Mouse (Mus musculus) urinary bladder, postnatal 25 days (tissue): Measurements from ENCODE around the gene Skint10.

Source experiments
- DNase-seq: peaks from one replicate; pipeline ENCODE4 v3.0.0; 2022; ENCODE audit warnings: low spot score

Gene Skint10

DNA sequence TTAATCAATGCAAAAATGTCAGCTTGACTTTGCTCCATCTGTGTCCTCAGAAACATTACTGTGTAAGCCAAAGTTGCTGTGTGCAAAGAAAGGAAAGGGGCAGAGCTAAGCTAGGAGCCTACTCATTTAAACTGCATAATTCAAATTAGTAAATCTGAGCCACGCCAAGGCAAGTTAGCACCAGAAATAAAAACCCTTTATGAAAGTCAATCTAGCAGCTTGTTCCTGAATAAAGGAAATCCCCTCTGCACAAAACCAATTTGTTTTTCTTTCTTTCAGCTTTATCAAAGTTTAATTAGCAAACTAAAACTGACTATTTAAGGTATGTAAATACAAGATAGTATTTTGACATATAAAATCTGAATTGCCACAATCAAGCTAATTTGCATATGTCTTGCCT, at the start of gene Skint10:
Gene Skint10 (minus strand): TSS at position 101 of the 400 bp plus-strand sequence.
- DNase-seq: no peak

- no peak for DNase-seq
These were observed 16.0 kb upstream of the Skint10 start for GRCm38 (mm10) chr4:112790646-112791045.
